Mouse (Mus musculus): ENCODE data around the gene Mid1ip1.

- TF ChIP-seq CTCF (IDR thresholded peaks at IDR 0.05; ENCODE audit: low read depth) (peak; percentile 57), EP300 (IDR thresholded peaks at IDR 0.05; ENCODE audit: low read depth) (no peak)
These were observed 775 bp upstream of the Mid1ip1 start for GRCm38 (mm10) chrX:10713839-10714637.

Data from heart, postnatal 0 days (tissue).